Mouse (Mus musculus) limb, embryonic 15.5 days (tissue): ENCODE measurements around the gene Ddx58. TPM values are rescaled to one million over a fixed set of nuclear protein-coding genes. Genes with fewer than 3 reads are reported as not detected.

Experiments used
- ATAC-seq: fragments of 200-750 bp; cut with Nextera tagmentation; 2 replicates; pipeline ENCODE4 v1.8.0; 2017; ENCODE audit warnings: low read depth, moderate TSS enrichment; ENCODE audit not compliant: insufficient number of reproducible peaks, low FRiP score, low TSS enrichment
- H3K27ac ChIP-seq: fragments of 300-500 bp; sonication (generic); 2 replicates; pipeline ENCODE4 v1.5.1; 2015; ENCODE audit warnings: moderate library complexity, mild to moderate bottlenecking, inconsistent platforms
- H3K27me3 ChIP-seq: fragments of 300-500 bp; sonication (generic); 2 replicates; pipeline ENCODE4 v1.6.1; 2015; ENCODE audit warnings: inconsistent platforms
- H3K36me3 ChIP-seq: fragments of 300-500 bp; sonication (generic); 2 replicates; pipeline ENCODE4 v1.6.1; 2015; ENCODE audit warnings: inconsistent platforms
- H3K4me1 ChIP-seq: fragments of 300-500 bp; sonication (generic); 2 replicates; pipeline ENCODE4 v1.6.1; 2015; ENCODE audit warnings: inconsistent platforms
- H3K4me2 ChIP-seq: fragments of 300-500 bp; sonication (generic); 2 replicates; pipeline ENCODE4 v1.6.1; 2015; ENCODE audit warnings: mild to moderate bottlenecking, inconsistent platforms
- H3K4me3 ChIP-seq: fragments of 300-500 bp; sonication (generic); 2 replicates; pipeline ENCODE4 v1.5.1; 2015; ENCODE audit warnings: mild to moderate bottlenecking, inconsistent platforms
- H3K9ac ChIP-seq: fragments of 300-500 bp; sonication (generic); 2 replicates; pipeline ENCODE4 v1.6.1; 2015; ENCODE audit warnings: inconsistent platforms
- H3K9me3 ChIP-seq: fragments of 300-500 bp; sonication (generic); 2 replicates; pipeline ENCODE4 v1.6.1; 2016; ENCODE audit warnings: inconsistent platforms
- WGBS: fragments of 180-500 bp; shearing (Covaris S2); methylation state at CpG from one replicate; pipeline ENCODE4 v1.1.7; 2015; 5-methylcytosine and 5-hydroxymethylcytosine counted together
- polyA plus RNA-seq: library from polyadenylated mRNA; unstranded; fragments of >200 nt; fragmentation: Nextera tagmentation; extraction: Ambion mirVana; gene quantifications from 2 replicates; pipeline ENCODE4 v1.2.1, GENCODE M21; 2015

The Ddx58 gene
- polyA plus RNA-seq, 1 experiment from 2014 or later, result 10.7 TPM

- Histone ChIP-seq H3K9me3 (no peaks in the 10 kb centered on the region), H3K4me3 (no peak overlapping the region), H3K4me1 (no peaks in the 10 kb centered on the region), H3K9ac (no peak overlapping the region), H3K4me2 (no peak overlapping the region), H3K36me3 (peaks cover 40% of the 10 kb centered on the region), H3K27me3 (no peaks in the 10 kb centered on the region), H3K27ac (no peak overlapping the region)
- WGBS, result 88% methylated on average over 2 of the region's 2 CpGs
- ATAC-seq, result no peak
Measured at GRCm38 (mm10) chr4:40172336-40172735, 67.3 kb downstream of the Ddx58 start.

GRCm38 (mm10) chr4:40171477-40171876, 68.2 kb downstream of the Ddx58 start:
- Histone ChIP-seq H3K9ac (no peak overlapping the region), H3K4me3 (no peak overlapping the region), H3K27me3 (no peaks in the 10 kb centered on the region), H3K4me1 (no peaks in the 10 kb centered on the region), H3K27ac (no peak overlapping the region), H3K9me3 (no peaks in the 10 kb centered on the region), H3K4me2 (no peak overlapping the region), H3K36me3 (peaks cover 43% of the 10 kb centered on the region)
- ATAC-seq, result no peak
- whole genome bisulfite sequencing, result 75% methylated on average over 4 of the region's 4 CpGs

DNA sequence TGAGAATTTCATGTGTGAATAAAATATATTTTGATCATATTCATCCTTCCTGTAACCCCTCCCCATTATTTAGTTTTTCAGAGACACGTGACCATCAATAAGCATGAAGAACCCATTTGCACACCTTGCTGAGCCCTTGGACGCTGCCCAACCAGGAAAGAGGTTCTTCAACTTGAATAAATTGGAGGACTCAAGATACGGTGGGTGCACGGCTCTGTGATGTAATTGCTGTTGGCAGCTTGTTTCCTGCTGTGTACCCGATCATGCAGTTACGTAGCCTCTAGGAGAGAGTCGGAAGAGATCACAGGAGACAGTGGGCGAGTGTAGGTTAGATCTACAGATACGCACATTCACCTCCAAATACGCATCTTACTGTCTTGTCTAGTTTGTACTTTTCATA, 76.0 kb downstream of the Ddx58 start:
- Histone ChIP-seq H3K4me2 (no peak overlapping the region), H3K9ac (no peak overlapping the region), H3K36me3 (peaks cover 27% of the 10 kb centered on the region), H3K4me3 (no peak overlapping the region), H3K4me1 (no peaks in the 10 kb centered on the region), H3K27me3 (no peaks in the 10 kb centered on the region), H3K27ac (no peak overlapping the region), H3K9me3 (no peaks in the 10 kb centered on the region)
- ATAC-seq, result no peak
- 87% methylated on average over 10 of the region's 10 CpGs for WGBS

DNA sequence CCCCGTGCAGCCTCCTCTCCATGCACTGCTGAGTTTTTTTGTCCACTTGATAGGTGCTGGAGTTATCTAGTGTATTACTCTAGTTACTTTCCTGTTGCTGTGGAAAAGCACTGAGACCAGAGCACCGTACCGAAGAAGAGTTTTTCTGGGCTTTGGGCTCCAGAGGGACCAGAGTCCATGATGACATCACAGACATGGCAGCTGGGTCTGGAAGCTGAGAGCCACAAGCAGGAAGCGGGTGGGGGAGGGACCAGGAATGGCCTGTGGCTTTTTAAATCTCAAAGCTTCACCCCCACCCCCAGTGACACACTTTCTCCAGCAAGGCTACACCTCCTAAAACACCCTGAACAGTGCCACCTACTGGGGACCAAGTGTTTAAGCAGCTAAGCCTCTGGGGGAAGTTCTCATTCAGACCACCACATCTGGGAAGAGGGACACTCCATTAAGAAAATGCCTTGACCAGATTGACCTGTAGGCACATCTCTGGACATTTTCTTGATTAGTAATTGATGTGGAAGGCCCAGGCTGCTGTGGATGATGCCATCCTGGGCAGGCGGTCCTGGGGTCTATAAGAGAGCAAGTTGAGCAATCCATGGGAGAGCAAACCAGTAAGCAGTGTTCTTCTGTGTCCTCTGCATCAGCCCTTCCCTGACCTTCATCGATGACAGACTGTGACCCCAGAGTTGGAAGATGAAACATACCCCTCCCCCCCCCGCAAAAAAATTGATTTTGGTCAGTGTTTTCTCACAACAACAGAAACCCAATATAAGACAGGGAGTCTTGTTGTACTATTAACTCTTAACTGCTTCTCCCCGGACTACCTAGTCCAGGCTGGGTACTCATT, 78.8 kb downstream of the Ddx58 start:
- H3K9me3 ChIP-seq, result no peaks in the 10 kb centered on the region
- H3K36me3 ChIP-seq, result peaks cover 6% of the 10 kb centered on the region; the same call in 1 of the 2 replicates
- no peak overlapping the region for H3K4me2 ChIP-seq
- no peaks in the 10 kb centered on the region for H3K27me3 ChIP-seq
- peaks cover 9% of the 10 kb centered on the region; the same call in 1 of the 2 replicates for H3K4me1 ChIP-seq
- H3K4me3 ChIP-seq, result no peak overlapping the region
- WGBS, result 96% methylated on average over 8 of the region's 8 CpGs
- H3K27ac ChIP-seq, result no peak overlapping the region
- no peak for ATAC-seq
- no peak overlapping the region for H3K9ac ChIP-seq

- H3K9ac ChIP-seq, result no peak overlapping the region
- no peaks in the 10 kb centered on the region for H3K36me3 ChIP-seq
- H3K4me1 ChIP-seq, result peaks cover 9% of the 10 kb centered on the region; the same call in 1 of the 2 replicates
- 66% methylated on average over 5 of the region's 5 CpGs for WGBS
- H3K9me3 ChIP-seq, result no peaks in the 10 kb centered on the region
- H3K4me3 ChIP-seq, result no peak overlapping the region
- ATAC-seq, result no peak
- no peak overlapping the region for H3K27ac ChIP-seq
- no peaks in the 10 kb centered on the region for H3K27me3 ChIP-seq
- no peak overlapping the region for H3K4me2 ChIP-seq
Measured at GRCm38 (mm10) chr4:40158224-40158540, 81.4 kb downstream of the Ddx58 start.

DNA sequence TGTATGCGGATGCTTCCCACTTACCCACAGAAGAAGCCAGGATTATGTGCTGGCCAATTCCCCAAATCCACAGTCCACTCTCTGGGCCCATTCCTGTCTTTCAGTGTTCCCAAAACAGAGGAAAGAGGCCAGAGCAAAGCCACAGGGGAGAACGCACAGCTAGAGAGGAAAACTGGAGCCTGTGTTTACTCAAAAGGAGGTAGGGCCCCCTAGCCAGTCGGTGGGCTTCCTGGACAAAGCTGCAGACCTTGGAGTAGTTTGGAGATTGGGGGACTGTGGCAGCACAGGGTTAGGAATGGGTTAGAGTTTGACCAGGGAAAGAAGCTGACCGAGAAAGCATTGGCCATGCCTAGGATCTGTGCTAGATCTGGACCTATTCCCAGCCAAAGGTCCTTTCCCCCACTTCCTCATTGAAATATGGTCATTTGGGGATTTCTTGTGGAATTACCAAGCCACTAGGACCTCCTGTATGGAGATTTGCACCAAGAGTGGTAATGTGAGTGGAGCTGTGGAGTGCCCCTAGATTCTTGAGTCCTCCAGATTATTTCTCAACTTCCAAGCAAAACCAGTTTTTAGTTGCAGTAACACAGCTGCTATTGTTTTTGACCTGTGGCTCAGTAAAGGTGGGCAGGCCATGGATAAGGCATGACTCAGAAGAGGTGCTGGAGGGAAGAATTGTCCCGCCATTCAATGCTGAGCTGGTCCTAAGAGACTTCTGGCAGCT, 82.0 kb downstream of the Ddx58 start:
- Histone ChIP-seq H3K27me3 (no peaks in the 10 kb centered on the region), H3K9me3 (no peaks in the 10 kb centered on the region), H3K4me2 (no peak overlapping the region), H3K4me1 (peaks cover 9% of the 10 kb centered on the region; the same call in 1 of the 2 replicates), H3K9ac (no peak overlapping the region), H3K4me3 (no peak overlapping the region), H3K36me3 (no peaks in the 10 kb centered on the region), H3K27ac (no peak overlapping the region)
- ATAC-seq, result no peak
- WGBS, result 81% methylated on average over 5 of the region's 5 CpGs

DNA sequence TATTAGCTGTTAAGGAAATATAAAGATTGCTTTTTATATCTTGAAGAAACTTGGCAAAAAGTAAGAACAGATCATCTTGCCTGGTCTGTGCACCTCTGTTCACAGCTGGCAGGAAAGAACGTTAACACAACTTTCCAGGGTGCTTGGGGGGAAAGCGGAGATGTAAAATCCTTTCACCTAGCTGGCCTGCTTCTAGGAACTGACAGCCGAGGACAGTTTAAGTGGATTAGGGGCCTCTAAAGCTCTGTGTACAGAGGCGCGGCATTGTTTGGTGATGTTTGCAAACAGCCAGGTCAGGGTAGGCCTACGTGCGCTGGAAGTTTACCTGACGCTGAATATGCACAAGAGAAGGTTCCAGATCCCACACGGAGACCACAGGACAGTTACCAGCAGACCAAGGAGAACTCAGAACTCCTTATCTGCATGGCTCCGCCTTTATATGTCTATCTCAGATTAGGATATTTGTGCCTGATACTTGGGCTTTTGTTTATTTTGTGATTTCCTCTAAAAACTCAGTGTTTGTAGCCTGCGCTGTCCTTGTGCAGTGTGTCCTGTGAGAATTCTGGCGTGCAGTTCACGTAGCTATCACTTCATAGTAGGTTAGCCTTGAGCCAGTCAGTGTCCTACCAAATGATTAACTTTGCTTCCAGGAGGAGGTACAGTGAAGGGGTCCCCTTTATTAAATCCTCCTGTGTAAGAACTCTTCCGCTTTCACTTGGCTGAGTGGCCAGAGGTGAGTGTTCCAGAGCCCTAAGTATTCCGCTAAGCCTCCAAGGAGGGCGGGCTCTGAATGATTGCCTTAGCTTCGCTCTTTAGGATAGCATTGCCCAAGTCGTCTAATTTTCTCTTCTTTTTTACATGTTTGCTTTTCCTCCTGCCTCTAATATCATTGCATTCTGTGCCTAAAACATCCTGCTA, 82.8 kb downstream of the Ddx58 start:
- no peak overlapping the region for H3K4me2 ChIP-seq
- 73% methylated on average over 18 of the region's 18 CpGs for WGBS

DNA sequence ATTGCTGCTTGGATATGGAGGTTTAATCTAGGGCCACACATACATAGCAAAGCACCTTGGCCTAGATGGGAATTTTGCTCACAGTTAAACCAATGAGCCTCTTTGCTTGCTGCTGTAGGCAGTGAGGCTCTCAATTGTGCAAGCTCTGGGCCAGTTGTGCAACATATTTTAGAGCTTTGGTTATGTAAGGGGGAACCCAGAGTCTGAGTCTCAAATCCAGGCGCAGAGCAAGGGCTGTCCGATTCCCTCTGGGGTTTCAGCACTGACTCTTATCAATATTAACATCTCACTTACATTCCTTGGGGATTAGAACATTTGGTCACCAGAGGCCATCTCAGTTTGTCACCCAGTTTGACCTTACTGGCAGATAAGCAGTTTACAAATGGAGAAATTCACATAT, 83.5 kb downstream of the Ddx58 start:
- ATAC-seq, result no peak
- Histone ChIP-seq H3K27me3 (no peaks in the 10 kb centered on the region), H3K4me2 (no peak overlapping the region), H3K9ac (no peak overlapping the region), H3K4me1 (peaks cover 9% of the 10 kb centered on the region; the same call in 1 of the 2 replicates), H3K36me3 (no peaks in the 10 kb centered on the region), H3K27ac (no peak overlapping the region), H3K4me3 (no peak overlapping the region), H3K9me3 (no peaks in the 10 kb centered on the region)
- WGBS, result 48% methylated on average over 2 of the region's 2 CpGs

More for the DNA sequence above, 82.8 kb downstream of the Ddx58 start:
- no peak for ATAC-seq
- H3K27me3 ChIP-seq, result no peaks in the 10 kb centered on the region
- no peak overlapping the region; the same call in 1 of the 2 replicates for H3K27ac ChIP-seq
- H3K9me3 ChIP-seq, result no peaks in the 10 kb centered on the region
- no peak overlapping the region for H3K9ac ChIP-seq
- H3K4me1 ChIP-seq, result peaks cover 9% of the 10 kb centered on the region; the same call in 1 of the 2 replicates
- no peaks in the 10 kb centered on the region for H3K36me3 ChIP-seq
- no peak overlapping the region for H3K4me3 ChIP-seq

- Histone ChIP-seq H3K27ac (no peak overlapping the region), H3K36me3 (no peaks in the 10 kb centered on the region), H3K4me3 (no peak overlapping the region), H3K9me3 (no peaks in the 10 kb centered on the region), H3K9ac (no peak overlapping the region), H3K27me3 (no peaks in the 10 kb centered on the region), H3K4me2 (no peak overlapping the region), H3K4me1 (peaks cover 9% of the 10 kb centered on the region; the same call in 1 of the 2 replicates)
- 87% methylated on average over 13 of the region's 13 CpGs for WGBS
- no peak for ATAC-seq
Measured at GRCm38 (mm10) chr4:40155467-40155999, 84.1 kb downstream of the Ddx58 start.

GRCm38 (mm10) chr4:40154751-40155150, 84.9 kb downstream of the Ddx58 start:
- ATAC-seq, result no peak
- Histone ChIP-seq H3K9ac (no peak overlapping the region), H3K27me3 (no peaks in the 10 kb centered on the region), H3K27ac (no peak overlapping the region), H3K4me2 (no peak overlapping the region), H3K9me3 (no peaks in the 10 kb centered on the region), H3K36me3 (no peaks in the 10 kb centered on the region), H3K4me1 (peaks cover 9% of the 10 kb centered on the region; the same call in 1 of the 2 replicates), H3K4me3 (no peak overlapping the region)
- 92% methylated on average over 4 of the region's 4 CpGs for WGBS
